Mouse (Mus musculus): Measurements from ENCODE around the gene Urgcp. TPM values are rescaled to one million over a fixed set of nuclear protein-coding genes. Genes with fewer than 3 reads are reported as not detected.
A peak's percentile ranks its signal among the peaks of the same experiment; 100 is the strongest.
"Not testable (repeated sequence)": the region's sequence is repeated elsewhere in the genome, so short reads cannot be mapped to it uniquely, and the experiment has no call there.

The Urgcp gene
- polyA plus RNA-seq (2015; fragmentation: Nextera tagmentation; extraction: Ambion mirVana): 22.3 and 23.3 TPM in 2 replicates

- Histone ChIP-seq H3K9me3 (replicated peaks) (no peaks in the 10 kb centered on the region), H3K27me3 (no peaks in the 10 kb centered on the region), H3K4me1 (peaks cover 14% of the 10 kb centered on the region), H3K4me2 (peak within 1 kb of the TSS; percentile 73), H3K9ac (peak within 1 kb of the TSS; percentile 90), H3K36me3 (peaks cover 10% of the 10 kb centered on the region; the same call in 1 of the 2 replicates), H3K27ac (peak within 1 kb of the TSS; percentile 99), H3K4me3 (replicated peaks) (peak within 1 kb of the TSS; percentile 85)
- peak; percentile 99 for ATAC-seq (replicated peaks; ENCODE audit: low FRiP score)
- under 1% methylated on average over 68 of the region's 68 CpGs for WGBS
Measured at GRCm38 (mm10) chr11:5761820-5762632, at the start of gene Urgcp. Urgcp (minus strand) TSS chr11:5762376.

GRCm38 (mm10) chr11:5809487-5809886 is 47.3 kb upstream of the Urgcp start:
- H3K27me3 ChIP-seq; H3K27ac ChIP-seq; H3K9ac ChIP-seq; H3K9me3 ChIP-seq (replicated peaks); H3K4me2 ChIP-seq; H3K36me3 ChIP-seq; H3K4me3 ChIP-seq (replicated peaks); ATAC-seq (replicated peaks; ENCODE audit: low FRiP score); H3K4me1 ChIP-seq: not testable (repeated sequence)
- WGBS: 83% methylated on average over 4 of the region's 4 CpGs

GRCm38 (mm10) chr11:5807956-5808355 is 45.8 kb upstream of the Urgcp start:
- Histone ChIP-seq H3K9ac (no peak overlapping the region), H3K4me3 (replicated peaks) (no peak overlapping the region), H3K4me2 (no peak overlapping the region), H3K4me1 (peaks cover 9% of the 10 kb centered on the region; the same call in 1 of the 2 replicates), H3K36me3 (no peaks in the 10 kb centered on the region), H3K27me3 (no peaks in the 10 kb centered on the region), H3K27ac (no peak overlapping the region), H3K9me3 (replicated peaks) (no peaks in the 10 kb centered on the region; the same call in 1 of the 2 replicates)
- 88% methylated on average over 9 of the region's 9 CpGs for WGBS
- no peak for ATAC-seq (replicated peaks; ENCODE audit: low FRiP score)

GRCm38 (mm10) chr11:5805711-5806110 is 43.5 kb upstream of the Urgcp start:
- no peak overlapping the region for H3K4me3 ChIP-seq (replicated peaks)

GRCm38 (mm10) chr11:5804174-5804573 is 42.0 kb upstream of the Urgcp start:
- Histone ChIP-seq H3K36me3 (peaks cover 25% of the 10 kb centered on the region), H3K4me3 (replicated peaks) (no peak overlapping the region), H3K27ac (no peak overlapping the region), H3K4me1 (peaks cover 18% of the 10 kb centered on the region; the same call in 1 of the 2 replicates), H3K9me3 (replicated peaks) (no peaks in the 10 kb centered on the region; the same call in 1 of the 2 replicates), H3K4me2 (no peak overlapping the region), H3K9ac (no peak overlapping the region), H3K27me3 (no peaks in the 10 kb centered on the region)
- 73% methylated on average over 5 of the region's 5 CpGs for WGBS
- ATAC-seq (replicated peaks; ENCODE audit: low FRiP score): no peak

More at GRCm38 (mm10) chr11:5805711-5806110, 43.5 kb upstream of the Urgcp start:
- H3K27me3 ChIP-seq: no peaks in the 10 kb centered on the region
- no peaks in the 10 kb centered on the region; the same call in 1 of the 2 replicates for H3K9me3 ChIP-seq (replicated peaks)
- H3K27ac ChIP-seq: no peak overlapping the region
- H3K4me2 ChIP-seq: no peak overlapping the region
- no peak overlapping the region for H3K9ac ChIP-seq
- H3K4me1 ChIP-seq: peaks cover 18% of the 10 kb centered on the region; the same call in 1 of the 2 replicates
- no peak for ATAC-seq (replicated peaks; ENCODE audit: low FRiP score)
- peaks cover 10% of the 10 kb centered on the region for H3K36me3 ChIP-seq
- WGBS: 86% methylated on average over 3 of the region's 3 CpGs

- H3K4me2 ChIP-seq: no peak within 1 kb of the TSS
- no peak for ATAC-seq (replicated peaks; ENCODE audit: low FRiP score)
- no peak within 1 kb of the TSS for H3K4me3 ChIP-seq (replicated peaks)
- no peaks in the 10 kb centered on the region; the same call in 1 of the 2 replicates for H3K9me3 ChIP-seq (replicated peaks)
- 47% methylated on average over 8 of the region's 8 CpGs for WGBS
- no peak within 1 kb of the TSS for H3K9ac ChIP-seq
- peaks cover 18% of the 10 kb centered on the region; the same call in 1 of the 2 replicates for H3K4me1 ChIP-seq
- H3K36me3 ChIP-seq: peaks cover 31% of the 10 kb centered on the region
- peak within 1 kb of the TSS; percentile 45; the same call in 1 of the 2 replicates for H3K27ac ChIP-seq
- no peaks in the 10 kb centered on the region for H3K27me3 ChIP-seq
Measured at GRCm38 (mm10) chr11:5803551-5803981, 41.4 kb upstream of the Urgcp start, which contains the start of gene Pgam2. Pgam2 (minus strand) TSS chr11:5803733.

- Histone ChIP-seq H3K27ac (peak overlapping the region; percentile 45; the same call in 1 of the 2 replicates), H3K4me3 (replicated peaks) (no peak overlapping the region), H3K4me2 (no peak overlapping the region), H3K27me3 (no peaks in the 10 kb centered on the region), H3K9me3 (replicated peaks) (no peaks in the 10 kb centered on the region), H3K4me1 (peaks cover 18% of the 10 kb centered on the region; the same call in 1 of the 2 replicates), H3K36me3 (peaks cover 39% of the 10 kb centered on the region), H3K9ac (no peak overlapping the region)
- WGBS: 69% methylated on average over 8 of the region's 8 CpGs
- ATAC-seq (replicated peaks; ENCODE audit: low FRiP score): no peak
Measured at GRCm38 (mm10) chr11:5802457-5803217, 40.5 kb upstream of the Urgcp start.

GRCm38 (mm10) chr11:5802005-5802404 is 39.8 kb upstream of the Urgcp start:
- Histone ChIP-seq H3K36me3 (peaks cover 45% of the 10 kb centered on the region), H3K27me3 (no peaks in the 10 kb centered on the region), H3K4me1 (peaks cover 18% of the 10 kb centered on the region; the same call in 1 of the 2 replicates), H3K9me3 (replicated peaks) (no peaks in the 10 kb centered on the region), H3K9ac (no peak overlapping the region), H3K4me3 (replicated peaks) (no peak overlapping the region), H3K4me2 (no peak overlapping the region), H3K27ac (0 out of 2 replicates have a peak overlapping the region, but pooled peaks have one; percentile 45)
- ATAC-seq (replicated peaks; ENCODE audit: low FRiP score): no peak; the same call in 1 of the 2 replicates
- WGBS: 63% methylated on average over 12 of the region's 12 CpGs

- no peak for ATAC-seq (replicated peaks; ENCODE audit: low FRiP score)
- no peaks in the 10 kb centered on the region for H3K9me3 ChIP-seq (replicated peaks)
- H3K36me3 ChIP-seq: peaks cover 50% of the 10 kb centered on the region
- H3K4me3 ChIP-seq (replicated peaks): no peak overlapping the region
- no peak overlapping the region for H3K9ac ChIP-seq
- H3K4me2 ChIP-seq: no peak overlapping the region
- H3K27ac ChIP-seq: no peak overlapping the region
- WGBS: 91% methylated on average over 16 of the region's 16 CpGs
- H3K27me3 ChIP-seq: no peaks in the 10 kb centered on the region
- peaks cover 18% of the 10 kb centered on the region; the same call in 1 of the 2 replicates for H3K4me1 ChIP-seq
Measured at GRCm38 (mm10) chr11:5801511-5801910, 39.3 kb upstream of the Urgcp start.

- ATAC-seq (replicated peaks; ENCODE audit: low FRiP score): no peak
- Histone ChIP-seq H3K4me2 (no peak overlapping the region), H3K4me3 (replicated peaks) (no peak overlapping the region), H3K9ac (no peak overlapping the region), H3K4me1 (peaks cover 18% of the 10 kb centered on the region; the same call in 1 of the 2 replicates), H3K27me3 (no peaks in the 10 kb centered on the region), H3K36me3 (peaks cover 66% of the 10 kb centered on the region), H3K9me3 (replicated peaks) (no peaks in the 10 kb centered on the region), H3K27ac (no peak overlapping the region)
- 79% methylated on average over 17 of the region's 17 CpGs for WGBS
Measured at GRCm38 (mm10) chr11:5799621-5800490, 37.7 kb upstream of the Urgcp start.

GRCm38 (mm10) chr11:5797928-5798327 is 35.8 kb upstream of the Urgcp start:
- Histone ChIP-seq H3K27me3 (no peaks in the 10 kb centered on the region), H3K4me3 (replicated peaks) (no peak overlapping the region), H3K9ac (no peak overlapping the region), H3K4me2 (no peak overlapping the region), H3K27ac (no peak overlapping the region), H3K4me1 (peaks cover 8% of the 10 kb centered on the region; the same call in 1 of the 2 replicates), H3K9me3 (replicated peaks) (no peaks in the 10 kb centered on the region), H3K36me3 (peaks cover 84% of the 10 kb centered on the region)
- ATAC-seq (replicated peaks; ENCODE audit: low FRiP score): no peak
- 76% methylated on average over 5 of the region's 5 CpGs for WGBS

All from kidney, embryonic 15.5 days (tissue).